Mouse (Mus musculus): ENCODE measurements around the gene Bud31. TPM values are rescaled to one million over a fixed set of nuclear protein-coding genes. Genes with fewer than 3 reads are reported as not detected.
A peak's percentile ranks its signal among the peaks of the same experiment; 100 is the strongest.
"Not testable (repeated sequence)": the region's sequence is repeated elsewhere in the genome, so short reads cannot be mapped to it uniquely, and the experiment has no call there.

The Bud31 gene
- total RNA-seq (2022), result 10 to 100 TPM; 46.9 to 59.4 (median 52.6) TPM

DNA sequence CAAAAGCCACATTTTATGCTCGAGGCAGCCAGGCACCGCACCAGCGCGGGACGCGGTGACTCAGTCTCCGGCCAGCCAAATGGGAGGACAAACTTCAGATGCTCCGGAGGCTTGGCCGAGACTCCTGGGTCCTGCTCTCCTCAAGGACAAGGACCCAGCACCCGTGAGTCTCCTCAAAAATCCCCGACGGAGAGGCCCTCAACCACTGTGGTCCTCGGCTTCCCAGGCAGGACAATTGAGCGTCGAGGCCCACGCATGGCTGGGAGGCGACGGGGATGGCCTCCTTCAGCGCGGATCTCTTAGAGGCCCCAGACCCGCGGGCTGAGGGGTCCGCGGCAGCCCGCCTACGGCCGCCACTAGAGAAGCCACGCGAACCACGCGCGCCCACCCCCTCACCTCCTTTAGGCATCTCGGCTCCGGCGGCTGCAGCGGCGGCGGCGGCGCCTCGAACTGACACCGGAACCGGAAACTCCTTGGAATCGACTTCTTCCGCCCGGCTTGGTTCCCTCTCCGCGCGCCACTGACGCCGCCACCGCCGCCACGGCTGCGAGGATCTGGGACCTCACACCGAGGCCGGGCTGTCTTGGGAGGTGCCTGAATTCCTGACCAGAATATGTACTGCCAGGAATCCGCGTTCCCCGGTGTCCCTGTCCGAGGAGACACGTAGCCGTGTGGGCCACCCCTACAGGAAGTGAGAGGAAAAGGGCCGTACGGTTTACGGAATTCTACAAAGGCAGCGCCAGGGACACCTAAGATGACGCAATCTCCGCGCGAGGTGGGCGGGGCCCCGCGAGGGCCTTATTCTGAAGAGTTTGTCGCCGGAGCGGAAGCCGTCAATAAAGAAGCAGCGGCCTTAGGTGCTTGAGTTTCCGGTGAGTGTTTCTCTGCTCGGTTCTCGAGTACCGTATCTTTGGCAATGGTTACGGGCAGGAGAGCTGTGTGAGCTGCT lies at the start of gene Bud31, which contains the start of gene Pdap1:
TSS of gene Bud31 (plus strand) at position 792 of the 949 bp plus-strand sequence.
TSS of gene Pdap1 (minus strand) at position 668 of the 949 bp plus-strand sequence.
- DNase-seq (ENCODE audit: low spot score in 2 of 2), result peak; percentile 91

DNA sequence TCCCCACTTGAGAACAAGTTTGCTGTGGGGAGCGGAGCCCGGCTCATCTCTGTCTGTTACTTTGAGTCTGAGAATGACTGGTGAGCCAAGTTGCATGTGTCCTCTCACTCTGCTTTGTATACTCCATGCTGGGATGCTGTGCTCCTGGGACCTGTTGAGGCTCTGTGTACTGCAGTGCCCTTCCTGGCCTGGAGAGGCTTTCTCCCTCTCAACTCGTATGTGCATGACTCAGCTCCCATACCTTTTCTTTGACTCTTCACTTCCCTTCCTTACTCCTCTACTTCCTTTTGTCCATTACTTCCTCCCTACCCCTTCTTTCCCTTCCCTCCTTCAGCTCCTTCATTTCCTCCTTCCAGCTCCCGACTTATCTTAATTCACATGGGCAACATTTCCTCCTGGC lies 44.0 kb upstream of the Bud31 start:
- no peak for DNase-seq (ENCODE audit: low spot score in 2 of 2)

- DNase-seq (ENCODE audit: low spot score in 2 of 2), result no peak
Observed at GRCm38 (mm10) chr5:145098340-145098821, 41.8 kb upstream of the Bud31 start.

DNA sequence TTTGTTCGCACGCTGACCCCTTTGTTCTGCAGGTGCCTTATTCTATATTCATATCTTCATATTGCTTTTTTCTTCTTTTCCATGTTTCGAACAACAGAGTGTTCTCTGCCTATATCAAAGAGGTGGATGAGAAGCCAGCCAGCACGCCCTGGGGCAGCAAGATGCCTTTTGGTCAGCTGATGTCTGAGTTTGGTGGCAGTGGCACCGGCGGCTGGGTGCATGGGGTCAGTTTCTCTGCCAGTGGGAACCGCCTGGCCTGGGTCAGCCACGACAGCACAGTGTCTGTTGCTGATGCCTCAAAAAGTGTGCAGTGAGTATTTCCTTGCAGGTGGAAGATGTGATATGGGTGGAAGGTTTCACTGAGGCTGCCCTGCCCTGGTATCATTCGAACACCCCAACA lies 39.2 kb upstream of the Bud31 start:
- no peak for DNase-seq (ENCODE audit: low spot score in 2 of 2)

GRCm38 (mm10) chr5:145101451-145101850 lies 38.7 kb upstream of the Bud31 start:
- not testable (repeated sequence) for DNase-seq (ENCODE audit: low spot score in 2 of 2)

DNA sequence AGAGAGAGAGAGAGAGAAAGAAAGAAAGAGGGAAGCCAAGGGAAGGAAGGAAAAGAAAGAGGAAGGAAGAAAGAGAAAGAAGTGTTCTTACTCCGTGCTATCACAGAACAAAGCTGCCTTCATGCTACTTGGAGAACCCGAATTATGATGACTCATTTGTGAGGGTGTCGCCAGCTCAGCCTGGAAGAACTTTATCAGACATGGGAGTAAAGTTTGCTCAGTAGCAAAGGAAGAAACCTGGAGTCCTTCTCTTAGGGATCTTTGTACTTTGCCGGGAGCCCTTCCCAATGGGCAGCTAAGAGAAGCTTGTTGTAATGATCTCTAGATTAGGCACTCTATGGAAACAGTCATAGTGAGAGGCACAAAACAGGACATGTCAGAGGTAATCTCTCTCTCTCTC lies 37.5 kb upstream of the Bud31 start:
- DNase-seq (ENCODE audit: low spot score in 2 of 2), result no peak

DNA sequence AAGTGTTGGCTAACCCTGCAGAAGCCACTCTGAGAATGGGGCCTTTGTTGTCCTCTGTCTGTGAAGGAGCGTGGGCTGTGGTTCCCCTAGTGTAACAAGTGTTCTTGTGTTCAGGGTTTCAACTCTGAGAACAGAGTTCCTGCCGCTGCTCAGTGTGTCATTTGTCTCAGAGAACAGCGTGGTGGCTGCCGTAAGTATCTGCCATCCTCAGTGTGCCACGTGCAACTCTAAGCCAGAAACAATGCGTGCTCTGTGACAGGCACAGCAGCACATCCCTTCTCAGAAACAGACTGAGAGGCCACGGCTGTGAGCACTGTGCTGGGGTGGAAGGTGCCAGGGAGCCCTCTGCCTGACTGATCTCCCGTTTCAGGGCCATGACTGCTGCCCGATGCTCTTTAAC lies 35.8 kb upstream of the Bud31 start:
- DNase-seq (ENCODE audit: low spot score in 2 of 2), result no peak

GRCm38 (mm10) chr5:145105694-145106275 lies 34.4 kb upstream of the Bud31 start:
- DNase-seq (ENCODE audit: low spot score in 2 of 2), result no peak

DNA sequence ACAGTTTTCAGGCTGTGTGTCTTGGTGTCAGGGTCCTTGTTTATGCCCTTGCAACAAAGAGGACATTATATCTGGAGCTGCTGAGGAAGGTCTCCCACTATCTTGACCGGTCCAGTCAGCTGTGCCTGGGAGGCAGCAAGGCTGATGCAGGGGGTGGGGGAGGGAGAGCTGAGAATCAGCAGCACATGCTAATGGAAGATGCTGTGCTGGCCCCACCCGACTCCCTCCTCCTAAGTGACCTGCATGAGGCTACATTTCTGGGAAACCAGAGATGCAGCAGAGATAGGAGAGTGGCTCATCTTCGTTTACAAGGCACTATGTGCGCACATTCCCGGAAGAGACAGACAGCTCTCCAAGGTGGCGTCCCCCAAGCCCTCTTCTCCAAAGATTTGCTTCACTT lies 29.8 kb upstream of the Bud31 start:
- DNase-seq (ENCODE audit: low spot score in 2 of 2), result no peak

DNA sequence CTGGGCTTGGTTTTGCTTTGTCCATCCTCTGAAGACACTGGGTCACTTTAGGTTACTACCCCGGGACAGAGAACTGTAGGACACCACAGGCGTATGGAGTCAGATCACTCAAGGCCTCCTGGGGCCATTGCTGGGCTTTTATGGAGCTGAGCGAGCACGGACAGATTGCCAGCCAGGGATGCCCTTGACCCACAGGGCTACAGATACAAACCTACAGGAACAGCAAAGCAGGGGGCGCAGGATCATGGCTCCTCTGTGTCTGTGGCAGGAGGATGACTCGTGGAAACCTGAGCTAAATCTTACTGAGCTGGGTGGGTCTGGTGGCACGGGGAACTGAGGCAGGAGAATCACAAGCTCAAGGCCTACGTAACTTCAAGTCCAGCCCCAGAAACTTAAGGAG lies 27.6 kb upstream of the Bud31 start:
- DNase-seq (ENCODE audit: low spot score in 2 of 2), result no peak

DNA sequence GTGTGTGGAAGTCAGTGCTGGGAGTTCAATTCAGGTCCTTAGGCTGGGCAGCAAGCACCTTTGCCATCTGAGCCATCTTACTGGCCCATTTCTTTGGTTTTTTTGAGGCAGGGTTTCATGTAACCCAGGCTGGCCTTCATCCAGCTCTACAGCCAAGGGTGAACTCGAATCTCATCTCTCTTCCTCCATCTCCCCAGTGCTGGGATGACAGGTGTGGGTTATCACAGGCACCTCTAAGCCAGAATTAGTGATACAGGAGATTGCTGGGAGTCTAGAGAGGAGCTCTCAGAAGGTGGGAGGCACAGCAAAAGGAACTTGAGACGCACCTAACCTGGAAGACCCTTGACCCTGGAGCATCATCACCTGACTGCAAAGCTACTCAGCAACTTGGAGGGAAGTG lies 26.7 kb upstream of the Bud31 start:
- DNase-seq (ENCODE audit: low spot score in 2 of 2), result no peak

- peak; percentile 38 to 57 for DNase-seq (ENCODE audit: low spot score in 2 of 2)
Observed at GRCm38 (mm10) chr5:145114071-145114605, 26.0 kb upstream of the Bud31 start, which contains the start of gene Arpc1b. Gene Arpc1b (plus strand): TSS chr5:145114215.

DNA sequence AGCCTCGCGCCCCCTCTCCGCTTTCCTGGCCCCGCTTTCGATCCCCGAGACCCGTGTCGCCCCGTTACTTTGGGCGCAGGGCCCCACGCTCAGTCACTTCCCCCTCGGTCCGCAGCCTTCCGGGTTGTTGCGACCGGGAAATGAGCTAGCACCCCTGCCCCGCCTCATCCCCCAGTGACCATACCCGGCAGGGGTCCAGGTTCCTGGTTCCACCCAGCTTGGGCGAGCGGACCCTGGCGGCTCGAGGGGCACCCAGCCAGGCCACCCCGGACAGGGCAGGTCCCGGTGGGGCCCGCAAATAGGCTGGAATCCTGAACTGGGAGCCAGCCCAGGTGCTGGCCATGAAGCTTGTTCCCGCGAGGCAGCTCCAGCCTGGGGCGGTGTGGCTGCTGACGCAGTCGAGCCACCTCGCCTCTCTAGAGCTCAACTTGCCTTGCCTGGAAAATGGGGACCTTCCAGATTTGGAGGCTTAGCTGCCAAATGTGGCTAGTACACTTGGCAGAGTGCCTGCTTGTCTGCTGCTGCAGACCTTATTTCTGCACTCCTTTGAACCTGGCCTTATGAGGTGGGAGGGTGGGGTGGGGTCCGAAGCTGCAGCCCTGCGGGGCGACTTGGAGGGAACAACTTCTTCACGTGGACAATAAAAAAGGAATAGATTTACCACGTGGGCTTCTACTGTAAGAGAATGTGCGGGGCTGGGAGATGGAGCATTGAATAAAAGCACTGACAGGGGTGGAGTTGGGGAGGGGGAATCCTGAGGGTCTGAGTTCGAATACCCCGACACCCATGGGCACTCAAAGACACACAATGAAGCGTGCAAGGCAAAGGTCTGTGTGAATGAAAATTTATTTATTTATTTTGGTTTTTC lies 25.3 kb upstream of the Bud31 start:
- peak; percentile 31 to 63 for DNase-seq (ENCODE audit: low spot score in 2 of 2)

DNA sequence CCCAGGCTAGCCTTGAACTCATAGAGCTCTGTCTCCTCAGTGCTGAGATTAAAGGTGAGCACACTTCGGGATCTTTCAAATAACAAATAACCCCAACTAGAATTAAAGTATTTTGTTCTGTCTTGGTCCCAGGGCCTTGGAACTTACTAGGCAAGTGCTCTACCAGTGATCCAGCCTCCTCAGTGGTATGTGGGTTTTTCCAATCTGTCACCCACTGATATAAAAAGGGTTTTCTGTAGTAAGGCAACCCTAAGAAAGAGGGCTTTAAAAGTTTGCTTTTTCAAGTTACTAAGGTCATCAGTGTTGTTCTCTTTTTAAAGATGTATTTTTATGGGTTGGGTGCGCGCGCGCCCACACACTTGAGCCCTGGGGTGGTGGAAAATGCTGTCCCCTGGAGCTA lies 24.4 kb upstream of the Bud31 start:
- no peak for DNase-seq (ENCODE audit: low spot score in 2 of 2)

DNA sequence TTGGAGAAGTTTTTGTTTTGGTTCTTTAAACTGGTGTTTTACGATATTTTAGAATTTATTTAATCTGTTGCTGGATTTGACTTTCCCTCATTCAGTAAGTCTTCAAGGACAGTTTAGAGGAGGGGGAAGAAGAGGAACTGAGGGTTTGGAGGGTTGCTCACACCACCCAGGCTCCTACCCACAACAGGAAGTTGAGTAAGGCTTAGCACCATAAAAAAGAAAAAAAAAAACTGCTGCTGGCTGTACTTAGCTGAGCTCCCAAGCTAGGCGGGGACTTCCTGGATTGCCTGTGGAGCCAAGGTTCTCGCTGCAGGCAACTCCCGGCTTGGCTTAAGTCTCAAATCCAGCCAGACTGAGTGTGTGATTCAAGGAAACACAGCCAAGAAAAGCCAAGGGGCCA lies 23.8 kb upstream of the Bud31 start:
- peak; percentile 36 to 57 for DNase-seq (ENCODE audit: low spot score in 2 of 2)

DNA sequence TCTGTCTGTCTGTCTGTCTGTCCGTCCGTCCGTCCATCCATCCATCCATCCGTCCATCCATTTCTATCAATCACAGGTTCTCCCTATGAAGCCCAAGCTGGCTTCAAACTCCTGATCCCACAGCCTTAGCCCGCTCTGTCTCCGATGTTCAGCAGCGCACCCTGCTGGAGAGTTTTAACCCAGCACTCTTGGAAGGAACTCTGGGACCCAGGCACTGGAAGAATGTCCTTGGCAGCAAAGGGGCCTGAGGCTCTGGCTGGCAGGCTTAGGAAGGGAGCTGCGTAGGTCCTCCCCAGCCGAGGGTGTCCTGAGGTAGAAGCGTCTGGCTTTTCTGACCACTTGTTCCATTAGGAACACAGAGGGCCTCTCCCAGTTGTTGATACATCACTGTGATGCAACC lies 23.2 kb upstream of the Bud31 start:
- peak; percentile 49 to 53 for DNase-seq (ENCODE audit: low spot score in 2 of 2)

GRCm38 (mm10) chr5:145118005-145118404 lies 22.2 kb upstream of the Bud31 start:
- no peak for DNase-seq (ENCODE audit: low spot score in 2 of 2)

GRCm38 (mm10) chr5:145118461-145118860 lies 21.7 kb upstream of the Bud31 start:
- DNase-seq (ENCODE audit: low spot score in 2 of 2), result no peak

GRCm38 (mm10) chr5:145119385-145119784 lies 20.8 kb upstream of the Bud31 start:
- no peak for DNase-seq (ENCODE audit: low spot score in 2 of 2)

DNA sequence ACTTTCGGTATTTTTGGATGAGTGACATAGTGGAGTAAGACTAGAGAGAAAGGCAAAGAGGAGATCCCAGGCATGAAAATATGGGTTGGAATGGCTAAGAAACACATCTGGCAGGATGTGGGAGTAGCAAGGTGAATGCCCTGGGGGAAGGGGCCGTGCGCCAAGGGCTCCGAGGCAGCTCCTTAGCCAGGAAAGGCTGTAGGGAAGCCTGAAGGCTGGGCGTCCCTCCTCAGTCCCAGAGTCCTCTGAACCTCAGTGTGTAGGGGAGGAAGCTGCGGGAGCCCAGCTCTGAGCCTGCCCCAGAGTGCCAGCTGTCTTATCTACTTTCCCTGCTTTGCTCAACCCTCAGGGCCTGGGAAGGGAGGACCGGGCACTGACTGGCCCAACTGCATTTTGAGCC lies 19.2 kb upstream of the Bud31 start:
- no peak for DNase-seq (ENCODE audit: low spot score in 2 of 2)

GRCm38 (mm10) chr5:145123396-145123795 lies 16.8 kb upstream of the Bud31 start:
- no peak for DNase-seq (ENCODE audit: low spot score in 2 of 2)
